In the genomic region with DNA sequence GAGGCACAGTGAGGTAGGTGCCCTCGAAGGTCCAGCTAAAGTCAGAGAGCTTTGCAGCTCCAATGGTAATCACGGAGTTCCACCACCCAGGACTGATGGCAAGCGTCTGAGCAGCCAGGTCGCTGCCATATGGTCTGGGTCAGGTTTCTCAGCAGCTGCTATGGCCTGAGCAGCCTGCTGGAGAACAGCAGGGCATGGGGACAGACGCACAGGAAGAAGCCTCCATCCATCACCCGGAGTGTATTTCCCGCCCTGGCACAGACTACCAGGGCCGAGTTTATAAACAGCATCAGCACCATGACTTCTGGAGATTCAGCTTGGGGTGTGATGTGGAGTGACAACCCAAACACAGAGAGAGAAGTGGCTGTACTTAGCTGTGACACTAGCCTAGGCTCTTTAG, we compare ENCODE assay signal across 20 mouse cellular contexts. TPM values are rescaled to one million over a fixed set of nuclear protein-coding genes. Genes with fewer than 3 reads are reported as not detected.
A peak's percentile ranks its signal among the peaks of the same experiment; 100 is the strongest.
DNase-seq lines count a peak whose midpoint lies in the region; ATAC-seq lines count a peak whose summit lies in the region.
"Had no signal": no experiment of that assay in that cellular context is flagged by ENCODE, and none has a peak within 500 bp of the region (broad histone marks: within the 10 kb centered on the region; RNA-seq: fewer than 3 reads in every experiment).

No protein-coding gene starts in this region.

- intact Hi-C loops in heart, postnatal 14 days (cut with DNase I), result no loop called here

- peaks cover 36% of the 10 kb centered on the region for H3K4me1 ChIP-seq in heart, embryonic 13.5 days
- H3K4me1 ChIP-seq in liver, embryonic 13.5 days (replicated peaks), result peaks cover 79% of the 10 kb centered on the region

- no peak overlapping the region for H3K27ac ChIP-seq in heart, embryonic 13.5 days (replicated peaks)
- H3K27ac ChIP-seq in liver, embryonic 13.5 days, result no peak overlapping the region
- H3K27ac ChIP-seq: heart, adult 2 months; hindbrain, embryonic 15.5 days had no signal

- no peaks in the 10 kb centered on the region for H3K9me3 ChIP-seq in heart, embryonic 13.5 days
- H3K9me3 ChIP-seq in liver, embryonic 13.5 days (replicated peaks), result no peaks in the 10 kb centered on the region
- H3K9me3 ChIP-seq: hindbrain, embryonic 15.5 days had no signal

- H3K27me3 ChIP-seq in heart, embryonic 13.5 days (replicated peaks), result no peaks in the 10 kb centered on the region
- H3K27me3 ChIP-seq in liver, embryonic 13.5 days, result no peaks in the 10 kb centered on the region
- H3K27me3 ChIP-seq: hindbrain, embryonic 15.5 days had no signal

- ATAC-seq in heart, embryonic 13.5 days (ENCODE audit: extremely low read depth, insufficient number of reproducible peaks, low FRiP score, low TSS enrichment), result no peak
- ATAC-seq in liver, embryonic 13.5 days (ENCODE audit: low read depth), result no peak
- ATAC-seq: forebrain, postnatal 0 days had no signal

- H3K4me2 ChIP-seq in heart, embryonic 13.5 days, result no peak overlapping the region
- H3K4me2 ChIP-seq in liver, embryonic 13.5 days, result no peak overlapping the region
- H3K4me2 ChIP-seq: hindbrain, embryonic 15.5 days; lung, embryonic 14.5 days; midbrain, embryonic 11.5 days had no signal

- peaks cover 46% of the 10 kb centered on the region for H3K36me3 ChIP-seq in heart, embryonic 13.5 days
- peaks cover 52% of the 10 kb centered on the region for H3K36me3 ChIP-seq in liver, embryonic 13.5 days

- no peak overlapping the region; the same call in 1 of the 2 replicates for H3K4me3 ChIP-seq in heart, embryonic 13.5 days
- no peak overlapping the region for H3K4me3 ChIP-seq in liver, embryonic 13.5 days (replicated peaks)
- H3K4me3 ChIP-seq: heart, adult 2 months; hindbrain, embryonic 15.5 days had no signal

- DNase-seq in heart, postnatal 14 days, result no peak
- peak; percentile 56 for DNase-seq in lung, postnatal 25 days (ENCODE audit: low spot score)
- no peak for DNase-seq in lung, postnatal 4 days
- DNase-seq in cerebellum, adult 9-10 months, result peak; percentile 81
- no peak for DNase-seq in liver, embryonic 13.5 days
- DNase-seq in urinary bladder, postnatal 14 days (ENCODE audit: low spot score), result no peak
- DNase-seq: embryo, embryonic 11 days; forebrain, postnatal 0 days; heart, adult 2 months; kidney, adult 18-20 months; layer of hippocampus, postnatal 36 days; left cerebral cortex, postnatal 4 days; lung, embryonic 14.5 days; thymus, postnatal 25 days had no signal

- 78% methylated on average over 8 of the region's 8 CpGs for WGBS in heart, embryonic 13.5 days
- WGBS in liver, embryonic 13.5 days (ENCODE audit: insufficient replicate concordance), result 85% methylated on average over 8 of the region's 8 CpGs

- H3K9ac ChIP-seq in heart, embryonic 13.5 days, result 0 out of 2 replicates have a peak overlapping the region, but pooled peaks have one; percentile 13
- peak overlapping the region; percentile 31; the same call in 1 of the 2 replicates for H3K9ac ChIP-seq in liver, embryonic 13.5 days
- H3K9ac ChIP-seq: forebrain, postnatal 0 days; lung, embryonic 14.5 days had no signal

RNA-seq across cellular contexts. Expression of gene Pias4, which starts 2.6 kb away (rescaled TPM):
- 35.7 and 40.3 TPM in 2 replicates for polyA plus RNA-seq in heart, embryonic 13.5 days (2015; fragmentation: Nextera tagmentation; extraction: Ambion mirVana)
- 10 to 100 TPM; 15.2 to 18.3 TPM for total RNA-seq in heart, postnatal 14 days (2021)
- 23.5 and 23.8 TPM in 2 replicates for polyA plus RNA-seq in liver, embryonic 13.5 days (2015; fragmentation: Nextera tagmentation; extraction: Ambion mirVana)

RNA-seq across cellular contexts. Expression of gene Eef2, which starts 11.3 kb away (rescaled TPM):
- polyA plus RNA-seq in heart, embryonic 13.5 days (2015; fragmentation: Nextera tagmentation; extraction: Ambion mirVana), result 393 and 411 TPM in 2 replicates
- 1,000 to 10,000 TPM; 1,113 to 1,165 TPM for total RNA-seq in heart, postnatal 14 days (2021)
- polyA plus RNA-seq in liver, embryonic 13.5 days (2015; fragmentation: Nextera tagmentation; extraction: Ambion mirVana), result 369 and 384 TPM in 2 replicates

RNA-seq across cellular contexts. Expression of gene Dapk3, which starts 17.7 kb away (rescaled TPM):
- polyA plus RNA-seq in heart, embryonic 13.5 days (2015; fragmentation: Nextera tagmentation; extraction: Ambion mirVana), result 41.5 and 42.4 TPM in 2 replicates
- 10 to 100 TPM; 28.4 to 29.2 TPM for total RNA-seq in heart, postnatal 14 days (2021)
- polyA plus RNA-seq in liver, embryonic 13.5 days (2015; fragmentation: Nextera tagmentation; extraction: Ambion mirVana), result 19.3 and 20.9 TPM in 2 replicates

RNA-seq across cellular contexts. Expression of gene 4930442H23Rik, which starts 18.5 kb away (rescaled TPM):
- polyA plus RNA-seq in heart, embryonic 13.5 days (2015; fragmentation: Nextera tagmentation; extraction: Ambion mirVana), result 0.27 TPM in 1 of 2 replicates, not detected in the other
- total RNA-seq in heart, postnatal 14 days (2021), result not detected
- polyA plus RNA-seq in liver, embryonic 13.5 days (2015; fragmentation: Nextera tagmentation; extraction: Ambion mirVana), result 0.08 TPM in 1 of 2 replicates, not detected in the other
- total RNA-seq: adrenal gland, adult 18-20 months; forebrain, postnatal 0 days; gastrocnemius, adult 8-10 months; heart, adult 2 months; layer of hippocampus, postnatal 36 days; left cerebral cortex, postnatal 4 days had no signal
- polyA plus RNA-seq: heart, adult 2 months; lung, embryonic 14.5 days; midbrain, embryonic 11.5 days; spleen, adult 2 months had no signal

RNA-seq across cellular contexts. Expression of gene Zbtb7a, which starts 30.1 kb away (rescaled TPM):
- polyA plus RNA-seq in heart, embryonic 13.5 days (2015; fragmentation: Nextera tagmentation; extraction: Ambion mirVana), result 19.5 and 20.1 TPM in 2 replicates
- 10 to 100 TPM; 40.8 to 43.2 TPM for total RNA-seq in heart, postnatal 14 days (2021)
- polyA plus RNA-seq in liver, embryonic 13.5 days (2015; fragmentation: Nextera tagmentation; extraction: Ambion mirVana), result 49.1 and 49.6 TPM in 2 replicates

Comparison
In these comparisons a context has a peak if more than half of its experiments do, and no peak if none do; other contexts are left out.
1. DNase-seq: peak in lung, postnatal 25 days (single experiment) and cerebellum, adult 9-10 months (single experiment); none in heart, postnatal 14 days (0 of 2), lung, postnatal 4 days (0 of 2), liver, embryonic 13.5 days (single experiment) and urinary bladder, postnatal 14 days (single experiment).